Mouse (Mus musculus) forebrain, embryonic 13.5 days (tissue): Measurements from ENCODE around the gene Fat3. TPM values are rescaled to one million over a fixed set of nuclear protein-coding genes. Genes with fewer than 3 reads are reported as not detected.

ENCODE experiments used
- ATAC-seq: fragments of 200-750 bp; cut with Nextera tagmentation; 2 replicates; pipeline ENCODE4 v1.8.0; 2017
- H3K27ac ChIP-seq: fragments of 300-500 bp; sonication (generic); 2 replicates; pipeline ENCODE4 v1.5.1; 2015; ENCODE audit warnings: inconsistent platforms, mild to moderate bottlenecking, moderate library complexity
- H3K27me3 ChIP-seq: fragments of 300-500 bp; sonication (generic); 2 replicates; pipeline ENCODE4 v1.6.1; 2015; ENCODE audit warnings: mild to moderate bottlenecking, inconsistent platforms
- H3K36me3 ChIP-seq: fragments of 300-500 bp; sonication (generic); 2 replicates; pipeline ENCODE4 v1.6.1; 2015; ENCODE audit warnings: mild to moderate bottlenecking, inconsistent platforms; ENCODE audit not compliant: poor library complexity, severe bottlenecking
- H3K4me1 ChIP-seq: fragments of 300-500 bp; sonication (generic); 2 replicates; pipeline ENCODE4 v1.6.1; 2015; ENCODE audit warnings: inconsistent platforms
- H3K4me2 ChIP-seq: fragments of 300-500 bp; sonication (generic); 2 replicates; pipeline ENCODE4 v1.6.1; 2015; ENCODE audit warnings: inconsistent platforms, mild to moderate bottlenecking, moderate library complexity
- H3K4me3 ChIP-seq: fragments of 300-500 bp; sonication (generic); 2 replicates; pipeline ENCODE4 v1.5.1; 2015; ENCODE audit warnings: mild to moderate bottlenecking, inconsistent platforms
- H3K9ac ChIP-seq: fragments of 300-500 bp; sonication (generic); 2 replicates; pipeline ENCODE4 v1.6.1; 2015; ENCODE audit warnings: mild to moderate bottlenecking, inconsistent platforms
- H3K9me3 ChIP-seq: fragments of 300-500 bp; sonication (generic); replicated peaks from 2 replicates; pipeline ENCODE4 v1.6.1; 2016; ENCODE audit warnings: inconsistent platforms
- WGBS: fragments of 180-500 bp; shearing (Covaris S2); methylation state at CpG from one replicate; pipeline ENCODE4 v1.1.7; 2015; 5-methylcytosine and 5-hydroxymethylcytosine counted together
- polyA plus RNA-seq: library from polyadenylated mRNA; unstranded; fragments of >200 nt; fragmentation: Nextera tagmentation; extraction: Ambion mirVana; gene quantifications from 2 replicates; pipeline ENCODE4 v1.2.1, GENCODE M21; 2015

The Fat3 gene
- polyA plus RNA-seq, 1 experiment from 2014 or later: 10.3 TPM

DNA sequence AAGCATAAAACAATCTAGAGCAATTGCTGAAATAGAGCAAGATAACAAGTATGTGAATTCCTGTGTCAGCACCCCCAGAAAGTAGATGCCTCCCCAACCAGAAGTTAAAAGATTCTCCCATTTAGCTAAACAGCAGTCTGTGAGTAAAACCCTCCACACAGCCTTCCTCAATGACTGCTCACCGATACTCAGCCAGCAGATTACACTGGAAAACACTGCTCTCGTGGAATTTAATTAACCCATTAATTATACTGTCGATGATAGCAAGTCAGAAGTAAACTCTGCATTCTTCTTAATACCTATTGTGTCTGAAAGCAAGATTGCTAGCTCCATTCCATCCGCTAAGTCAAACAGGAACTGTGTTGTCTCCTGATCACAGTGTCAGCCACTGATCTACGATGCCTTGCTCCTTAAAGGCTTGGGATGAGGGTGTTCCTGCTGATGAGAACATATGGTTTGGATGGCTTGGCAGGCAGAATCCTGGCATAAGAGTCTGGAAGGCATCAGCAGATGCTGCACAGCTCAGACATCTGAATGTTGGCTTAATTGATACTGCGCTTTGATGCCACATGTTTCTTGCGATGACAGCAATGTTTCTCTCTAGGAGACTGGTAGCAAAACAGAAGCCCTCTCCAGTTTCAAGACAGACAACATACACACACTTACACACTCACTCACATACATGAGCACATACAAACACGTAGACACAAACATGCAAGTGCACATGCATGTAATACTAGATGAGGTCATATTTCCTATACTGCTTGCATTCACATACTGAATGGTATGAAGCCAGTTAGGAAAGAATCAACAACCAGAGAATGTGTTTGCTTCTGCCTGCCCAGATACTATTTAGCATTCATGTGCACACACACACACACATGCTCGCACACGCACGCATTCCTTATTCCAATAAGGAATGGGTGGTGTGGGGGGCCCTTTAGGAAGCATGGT lies 155.9 kb downstream of the Fat3 start:
- Histone ChIP-seq H3K4me3 (no peak overlapping the region), H3K27me3 (no peaks in the 10 kb centered on the region), H3K36me3 (no peaks in the 10 kb centered on the region), H3K4me2 (no peak overlapping the region), H3K27ac (peak overlapping the region; percentile 55), H3K4me1 (peaks cover 37% of the 10 kb centered on the region), H3K9ac (no peak overlapping the region), H3K9me3 (no peaks in the 10 kb centered on the region)
- ATAC-seq: peak; percentile 88
- 55% methylated on average over 11 of the region's 11 CpGs for WGBS

DNA sequence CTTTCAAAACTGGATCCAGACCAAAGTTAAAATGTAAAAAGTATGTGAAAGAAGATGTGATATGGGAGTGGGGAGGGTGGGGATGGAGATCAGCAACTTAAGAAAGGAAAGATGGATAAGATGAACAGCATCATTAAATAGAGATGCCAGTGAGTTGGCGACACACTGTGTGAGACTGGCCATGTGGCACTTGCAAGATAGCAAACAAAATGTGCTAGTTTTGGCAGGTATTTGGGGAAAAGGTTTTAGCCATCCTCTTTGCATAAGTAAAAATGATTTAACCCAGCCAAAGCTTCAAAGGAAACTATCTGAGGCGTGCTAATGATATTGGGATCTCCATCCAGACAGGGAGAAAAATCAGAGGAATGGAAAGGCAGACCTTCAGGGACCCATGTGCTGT lies 157.9 kb downstream of the Fat3 start:
- peak; percentile 55; the same call in 1 of the 2 replicates for ATAC-seq

DNA sequence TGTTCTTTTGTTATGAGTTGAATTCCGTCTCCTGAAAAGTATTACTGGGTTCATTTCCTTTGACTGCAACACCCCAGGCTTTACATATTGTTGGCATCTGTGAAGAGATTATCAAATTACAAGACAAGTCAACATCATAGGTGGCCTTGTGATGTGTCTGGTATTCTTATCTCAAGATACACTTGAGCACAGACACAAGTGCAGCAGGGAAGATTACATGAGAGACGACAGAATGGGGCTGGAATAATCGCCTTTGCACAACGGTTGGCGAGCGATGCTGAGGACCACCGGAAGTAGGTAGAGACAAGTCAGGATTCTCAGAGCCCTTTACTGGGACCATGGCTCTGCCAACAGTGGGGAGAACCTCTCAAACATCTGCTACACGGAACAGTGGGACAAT lies 158.5 kb downstream of the Fat3 start:
- no peak overlapping the region for H3K27ac ChIP-seq
- no peak overlapping the region for H3K4me2 ChIP-seq
- H3K36me3 ChIP-seq: no peaks in the 10 kb centered on the region
- no peak overlapping the region for H3K4me3 ChIP-seq
- ATAC-seq: no peak
- no peaks in the 10 kb centered on the region for H3K27me3 ChIP-seq
- H3K4me1 ChIP-seq: peaks cover 37% of the 10 kb centered on the region
- H3K9me3 ChIP-seq: no peaks in the 10 kb centered on the region
- 76% methylated on average over 8 of the region's 8 CpGs for WGBS
- H3K9ac ChIP-seq: no peak overlapping the region

More for the DNA sequence above, 157.9 kb downstream of the Fat3 start:
- H3K9ac ChIP-seq: no peak overlapping the region
- no peaks in the 10 kb centered on the region for H3K36me3 ChIP-seq
- H3K4me3 ChIP-seq: no peak overlapping the region
- WGBS: 80% methylated on average over 2 of the region's 2 CpGs
- peaks cover 37% of the 10 kb centered on the region for H3K4me1 ChIP-seq
- H3K27me3 ChIP-seq: no peaks in the 10 kb centered on the region
- no peaks in the 10 kb centered on the region for H3K9me3 ChIP-seq
- no peak overlapping the region for H3K27ac ChIP-seq
- no peak overlapping the region for H3K4me2 ChIP-seq

DNA sequence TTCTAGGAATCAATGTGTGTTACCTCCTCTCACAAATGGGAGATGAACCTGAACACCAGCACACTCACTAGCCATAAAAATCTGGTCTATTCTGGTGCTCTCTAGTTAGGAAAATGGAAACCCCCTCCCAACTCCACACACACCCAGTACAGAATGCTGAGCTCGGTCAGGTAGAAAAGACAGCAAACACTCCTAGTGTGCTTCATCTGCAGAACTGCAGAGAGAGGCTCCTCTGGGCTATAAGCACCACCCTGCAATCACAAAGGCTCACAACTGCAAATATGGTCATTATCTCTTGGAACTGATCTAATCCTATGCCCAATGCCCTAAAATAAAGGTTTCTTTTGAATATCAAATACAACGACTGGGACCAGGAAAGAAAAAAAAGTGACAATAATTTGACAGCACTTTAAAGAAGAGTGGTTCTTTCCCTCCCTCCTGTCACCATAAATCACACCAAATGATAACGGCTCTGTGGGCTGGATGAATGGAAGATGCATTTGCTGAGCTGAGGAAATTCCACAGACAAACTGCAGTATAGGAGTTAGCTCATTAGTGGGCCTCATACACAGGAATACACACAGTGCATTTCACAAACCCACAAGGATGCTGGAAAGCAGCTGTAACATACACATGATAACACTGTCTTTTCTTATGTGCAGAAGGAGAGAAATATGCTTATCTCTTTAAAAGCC lies 170.6 kb downstream of the Fat3 start:
- Histone ChIP-seq H3K9ac (no peak overlapping the region), H3K4me3 (no peak overlapping the region), H3K27ac (peak overlapping the region; percentile 19; the same call in 1 of the 2 replicates), H3K36me3 (no peaks in the 10 kb centered on the region), H3K4me1 (peaks cover 12% of the 10 kb centered on the region; the same call in 1 of the 2 replicates), H3K27me3 (no peaks in the 10 kb centered on the region), H3K9me3 (no peaks in the 10 kb centered on the region), H3K4me2 (no peak overlapping the region)
- ATAC-seq: peak; percentile 57; the same call in 1 of the 2 replicates
- 25% methylated on average over 3 of the region's 3 CpGs for WGBS

DNA sequence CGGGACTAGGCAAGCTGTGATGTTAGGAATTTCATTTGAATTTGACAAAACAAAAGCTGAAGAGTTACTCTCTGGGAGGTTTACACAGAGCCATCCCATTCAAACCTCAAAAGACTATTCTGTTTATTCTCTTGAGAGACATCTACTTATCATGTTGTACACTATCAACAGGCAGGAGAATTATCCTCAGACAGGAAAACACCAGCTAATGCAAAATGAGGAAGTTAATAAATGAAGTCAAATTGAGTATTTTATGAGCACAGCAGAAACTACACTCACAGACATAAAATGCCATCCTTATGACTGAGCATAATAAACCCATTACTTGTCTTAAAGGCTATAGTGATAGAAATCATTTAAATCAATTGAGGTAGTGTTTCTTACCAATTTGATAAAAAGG lies 182.1 kb downstream of the Fat3 start:
- H3K27ac ChIP-seq: no peak overlapping the region
- no peak overlapping the region for H3K4me2 ChIP-seq
- 67% methylated on average over 1 of the region's 1 CpGs for WGBS
- no peaks in the 10 kb centered on the region for H3K27me3 ChIP-seq
- ATAC-seq: no peak
- H3K4me3 ChIP-seq: no peak overlapping the region
- H3K36me3 ChIP-seq: no peaks in the 10 kb centered on the region
- H3K4me1 ChIP-seq: no peaks in the 10 kb centered on the region
- H3K9ac ChIP-seq: no peak overlapping the region
- H3K9me3 ChIP-seq: no peaks in the 10 kb centered on the region

DNA sequence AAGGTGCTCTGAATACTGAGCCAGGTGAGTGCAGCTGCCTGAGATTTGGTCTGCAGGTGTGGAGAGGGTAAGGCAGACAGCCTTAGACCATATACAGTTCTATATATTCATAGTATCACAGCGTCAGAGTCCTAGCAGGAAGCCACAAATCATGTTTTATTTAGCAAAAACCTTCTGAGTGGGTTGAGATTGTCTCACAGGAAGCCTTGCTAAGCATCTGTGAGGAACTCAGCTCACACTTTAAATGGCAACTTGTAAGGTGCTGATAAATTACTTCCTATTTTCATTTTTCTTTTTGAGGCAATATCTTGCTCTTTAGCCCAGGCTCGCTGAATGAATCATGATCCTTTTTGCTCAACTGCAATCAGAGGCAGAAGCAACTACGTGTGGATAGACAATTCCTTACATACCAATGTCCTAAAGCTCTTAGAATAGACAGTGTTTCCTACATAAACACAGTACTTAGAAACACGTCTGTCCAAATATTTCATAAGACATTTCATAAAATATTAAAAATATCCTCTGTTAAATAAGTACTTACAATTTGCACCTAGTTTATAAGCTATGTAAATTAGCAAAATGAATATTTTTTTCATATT lies 188.4 kb downstream of the Fat3 start:
- ATAC-seq: no peak
- H3K36me3 ChIP-seq: no peaks in the 10 kb centered on the region
- H3K27ac ChIP-seq: no peak overlapping the region
- 87% methylated on average over 4 of the region's 4 CpGs for whole genome bisulfite sequencing
- no peaks in the 10 kb centered on the region for H3K9me3 ChIP-seq
- H3K4me2 ChIP-seq: no peak overlapping the region
- H3K9ac ChIP-seq: no peak overlapping the region
- no peaks in the 10 kb centered on the region for H3K27me3 ChIP-seq
- H3K4me3 ChIP-seq: no peak overlapping the region
- H3K4me1 ChIP-seq: peaks cover 19% of the 10 kb centered on the region

DNA sequence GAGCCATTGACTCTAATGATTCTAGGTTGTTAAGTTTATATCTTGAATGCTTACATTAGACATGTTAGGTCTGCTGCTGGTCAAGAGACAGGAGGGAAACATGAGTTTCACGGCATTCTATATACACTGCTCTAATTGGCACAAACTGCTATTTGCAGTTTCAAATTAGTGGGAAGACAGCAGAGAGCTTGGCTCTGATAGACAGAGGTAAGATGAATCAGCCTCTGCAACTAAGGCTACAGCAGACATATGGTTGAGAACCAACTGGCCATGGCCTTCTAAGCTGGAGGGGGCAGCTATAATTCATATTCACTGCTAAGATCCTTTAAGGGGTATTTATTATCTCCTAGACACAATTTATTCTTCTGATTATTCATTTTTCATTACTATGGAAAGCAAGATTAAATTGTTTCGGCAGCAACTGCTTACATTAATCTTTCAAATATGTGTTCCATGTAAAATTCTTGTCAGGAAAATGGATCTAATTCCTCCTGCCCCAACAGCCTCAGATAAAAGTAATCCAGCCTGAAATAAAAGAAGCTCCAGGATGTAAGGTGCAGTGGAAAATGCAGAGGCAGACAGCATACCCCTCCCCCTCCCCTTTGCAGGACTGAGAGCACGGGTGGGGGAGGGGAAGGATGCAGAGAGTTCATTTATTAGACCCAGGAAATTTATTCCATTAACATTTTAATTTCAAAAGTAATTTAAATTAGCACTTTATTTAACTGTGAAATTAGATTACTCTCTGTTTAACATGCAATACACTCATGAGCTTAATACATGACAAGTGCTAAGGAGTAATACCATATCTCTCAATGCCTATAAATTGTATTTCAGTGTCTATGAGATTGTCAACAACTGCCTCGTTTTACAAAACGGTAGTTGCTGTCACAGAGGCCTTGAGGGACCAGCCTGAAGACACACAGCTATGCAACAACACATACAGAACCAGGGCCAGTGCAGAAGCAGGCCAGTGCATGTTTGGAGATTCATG lies 189.9 kb downstream of the Fat3 start:
- ATAC-seq: 0 out of 2 replicates have a peak, but pooled peaks have one; percentile 38
- 50% methylated on average over 5 of the region's 5 CpGs for WGBS
- Histone ChIP-seq H3K27ac (no peak overlapping the region), H3K4me1 (peaks cover 26% of the 10 kb centered on the region), H3K9me3 (no peaks in the 10 kb centered on the region), H3K9ac (no peak overlapping the region), H3K36me3 (no peaks in the 10 kb centered on the region), H3K4me3 (no peak overlapping the region), H3K4me2 (no peak overlapping the region), H3K27me3 (no peaks in the 10 kb centered on the region)

DNA sequence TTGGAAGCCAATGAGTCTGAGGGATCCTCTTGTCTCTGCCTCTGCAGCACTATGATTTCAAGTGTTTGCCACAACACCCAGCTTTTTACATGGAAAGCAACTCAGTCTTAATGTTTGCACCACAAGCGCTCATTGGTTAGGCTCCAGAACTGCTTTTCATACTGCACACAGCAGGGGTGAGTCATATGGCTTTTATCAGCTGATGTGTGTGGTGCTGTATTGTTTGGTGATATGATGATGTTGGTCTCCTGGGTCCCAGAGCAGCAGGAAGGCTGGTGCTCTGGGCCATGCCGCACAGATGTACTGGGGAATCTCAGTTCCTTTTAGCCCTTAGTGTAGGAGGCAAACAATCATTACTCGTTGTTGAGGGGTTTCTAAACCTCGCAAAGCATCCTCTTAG lies 190.8 kb downstream of the Fat3 start:
- Histone ChIP-seq H3K9ac (no peak overlapping the region), H3K27me3 (no peaks in the 10 kb centered on the region), H3K27ac (no peak overlapping the region), H3K4me3 (no peak overlapping the region), H3K9me3 (no peaks in the 10 kb centered on the region), H3K36me3 (no peaks in the 10 kb centered on the region), H3K4me1 (peaks cover 35% of the 10 kb centered on the region), H3K4me2 (no peak overlapping the region)
- no peak for ATAC-seq
- 78% methylated on average over 4 of the region's 4 CpGs for WGBS

DNA sequence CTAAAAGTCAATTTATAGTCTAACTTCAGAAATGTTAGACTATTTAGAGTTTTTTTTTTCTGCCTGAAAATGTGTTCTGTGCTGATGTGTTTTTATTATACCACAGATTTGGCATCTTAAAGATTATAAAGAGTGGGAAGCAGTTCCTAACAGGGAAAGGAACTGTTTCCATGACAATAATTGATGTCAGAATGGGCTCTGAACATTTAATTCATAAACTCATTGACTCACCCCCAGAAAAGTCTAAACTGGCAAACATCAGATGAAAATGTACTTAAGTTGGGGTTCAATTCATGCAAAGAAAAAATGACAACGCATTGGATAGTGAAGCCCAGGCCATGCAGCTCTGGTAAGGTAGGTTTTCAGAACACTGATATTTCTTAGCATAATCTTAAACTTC lies 193.3 kb downstream of the Fat3 start:
- no peak for ATAC-seq
- no peak overlapping the region for H3K4me3 ChIP-seq
- H3K36me3 ChIP-seq: no peaks in the 10 kb centered on the region
- peaks cover 44% of the 10 kb centered on the region for H3K4me1 ChIP-seq
- no peaks in the 10 kb centered on the region for H3K9me3 ChIP-seq
- H3K4me2 ChIP-seq: no peak overlapping the region
- no peak overlapping the region for H3K9ac ChIP-seq
- no peak overlapping the region for H3K27ac ChIP-seq
- no peaks in the 10 kb centered on the region for H3K27me3 ChIP-seq
- 94% methylated on average over 1 of the region's 1 CpGs for WGBS

DNA sequence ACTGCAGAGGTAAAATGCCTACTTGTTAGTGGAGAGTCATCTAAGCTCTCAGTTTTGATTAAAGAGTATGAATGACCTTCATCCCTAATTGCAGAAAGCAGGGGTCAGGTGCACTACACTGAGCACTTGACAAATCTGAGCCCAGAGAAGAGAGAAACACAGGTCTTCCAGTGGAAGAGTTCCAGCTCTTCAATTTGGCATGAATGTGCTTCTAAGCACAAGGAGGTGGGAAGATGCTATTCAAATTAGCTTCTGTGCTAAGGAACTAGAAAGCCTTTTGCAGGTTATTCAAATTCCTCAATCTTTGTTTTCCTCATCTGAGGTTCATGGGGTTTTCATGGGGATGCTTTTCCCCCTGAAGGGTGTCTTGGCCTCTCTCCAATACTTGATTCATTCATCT lies 194.9 kb downstream of the Fat3 start:
- peaks cover 37% of the 10 kb centered on the region for H3K4me1 ChIP-seq
- H3K4me3 ChIP-seq: no peak overlapping the region
- H3K27me3 ChIP-seq: no peaks in the 10 kb centered on the region
- no peak overlapping the region for H3K4me2 ChIP-seq
- no peaks in the 10 kb centered on the region for H3K36me3 ChIP-seq
- no peak for ATAC-seq
- no peak overlapping the region for H3K27ac ChIP-seq
- H3K9me3 ChIP-seq: no peaks in the 10 kb centered on the region
- H3K9ac ChIP-seq: no peak overlapping the region

DNA sequence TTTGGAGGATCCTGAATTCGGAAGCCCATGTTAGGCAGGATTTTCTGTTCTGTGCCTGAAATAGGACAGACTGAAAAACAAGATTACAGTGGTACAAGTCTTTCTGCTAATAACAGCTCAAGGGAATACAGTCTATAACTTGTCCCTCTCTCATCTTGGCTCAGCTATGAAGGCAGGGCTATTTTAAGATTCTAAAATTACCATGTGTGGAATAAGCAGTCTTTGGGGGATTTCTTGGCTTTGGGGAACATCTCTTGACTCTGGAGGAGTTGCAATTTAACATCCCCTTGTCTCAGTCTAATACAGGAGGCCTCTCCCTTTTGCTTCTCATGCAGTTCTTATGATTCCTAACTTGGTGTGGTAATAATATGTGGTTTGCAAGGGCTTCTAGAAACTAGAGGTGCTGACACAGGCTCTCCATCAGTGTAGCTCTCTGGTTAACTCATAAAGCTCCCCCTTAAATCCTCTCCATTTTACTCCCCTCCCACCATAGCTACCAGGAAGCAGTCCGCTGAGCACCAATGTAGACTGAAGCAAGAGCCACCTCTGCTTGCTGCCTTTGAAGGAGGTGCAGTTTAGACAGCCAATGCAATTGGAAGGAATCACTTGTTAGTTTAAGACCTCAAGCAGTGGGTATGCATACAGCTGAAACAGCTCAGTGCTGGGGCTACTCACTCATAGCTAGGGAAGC lies 195.5 kb downstream of the Fat3 start:
- no peak overlapping the region for H3K4me2 ChIP-seq
- H3K9me3 ChIP-seq: no peaks in the 10 kb centered on the region
- no peak for ATAC-seq
- no peaks in the 10 kb centered on the region for H3K36me3 ChIP-seq
- WGBS: 80% methylated on average over 2 of the region's 2 CpGs
- H3K27ac ChIP-seq: no peak overlapping the region
- no peaks in the 10 kb centered on the region for H3K27me3 ChIP-seq
- no peak overlapping the region for H3K4me3 ChIP-seq
- H3K9ac ChIP-seq: no peak overlapping the region
- H3K4me1 ChIP-seq: peaks cover 30% of the 10 kb centered on the region
